Mouse (Mus musculus) G1E (cell line): ENCODE measurements around the gene Mcat.

Experiments
- CTCF ChIP-seq: IDR thresholded peaks from 2 replicates; pipeline ENCODE4 v1.5.1; 2012; ENCODE audit warnings: low read depth, low read length, inconsistent platforms, mixed read lengths
- TAL1 ChIP-seq: conservative IDR thresholded peaks from 2 replicates; pipeline ENCODE4 v1.6.1; 2012; ENCODE audit warnings: low read depth, low read length, inconsistent platforms, mixed read lengths

DNA sequence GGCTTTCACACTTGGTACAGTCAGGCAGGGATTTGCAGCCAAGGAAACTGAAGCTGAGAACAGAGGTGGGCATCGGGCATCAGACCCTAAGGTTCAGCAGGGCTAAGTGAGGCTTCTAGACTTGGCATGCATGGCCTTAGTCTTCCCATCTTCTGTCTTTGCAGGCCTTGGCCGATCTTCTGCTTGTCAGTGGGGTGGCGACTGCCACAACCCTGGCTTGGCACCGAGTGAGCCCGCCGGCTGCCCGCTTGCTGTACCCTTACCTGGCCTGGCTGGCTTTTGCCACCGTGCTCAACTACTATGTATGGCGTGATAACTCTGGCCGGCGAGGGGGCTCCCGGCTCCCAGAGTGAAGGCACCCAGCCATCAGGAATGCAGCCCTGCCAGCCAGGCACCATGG is 10.0 kb upstream of the Mcat start:
- TF ChIP-seq CTCF (no peak), TAL1 (no peak)
